Mouse (Mus musculus) intestine, embryonic 14.5 days (tissue): ENCODE results near the gene Parp14. TPM values are rescaled to one million over a fixed set of nuclear protein-coding genes. Genes with fewer than 3 reads are reported as not detected.

Source experiments
- ATAC-seq: fragments of 200-750 bp; cut with Nextera tagmentation; replicated peaks from 2 replicates; pipeline ENCODE4 v1.8.0; 2017; ENCODE audit warnings: low read depth, moderate number of reproducible peaks, moderate TSS enrichment, moderate library complexity; ENCODE audit not compliant: low FRiP score, low TSS enrichment
- DNase-seq: peaks from one replicate; pipeline ENCODE4 v3.0.0-alpha.2; 2018; ENCODE audit warnings: low spot score
- H3K27ac ChIP-seq: fragments of 300-500 bp; sonication (generic); 2 replicates; pipeline ENCODE4 v1.5.1; 2014; ENCODE audit warnings: low read depth, mild to moderate bottlenecking, control low read depth
- H3K27me3 ChIP-seq: fragments of 300-500 bp; sonication (generic); replicated peaks from 2 replicates; pipeline ENCODE4 v1.6.1; 2014; ENCODE audit warnings: low read length, control low read depth; ENCODE audit not compliant: control insufficient read depth, insufficient read depth
- H3K36me3 ChIP-seq: fragments of 300-500 bp; sonication (generic); 2 replicates; pipeline ENCODE4 v1.6.1; 2014; ENCODE audit warnings: low read length, control low read depth; ENCODE audit not compliant: control insufficient read depth, insufficient read depth
- H3K4me1 ChIP-seq: fragments of 300-500 bp; sonication (generic); replicated peaks from 2 replicates; pipeline ENCODE4 v1.6.1; 2014; ENCODE audit warnings: low read length, control low read depth, mixed read lengths; ENCODE audit not compliant: control insufficient read depth, insufficient read depth
- H3K4me2 ChIP-seq: fragments of 300-500 bp; sonication (generic); 2 replicates; pipeline ENCODE4 v1.6.1; 2014; ENCODE audit warnings: low read length
- H3K4me3 ChIP-seq: fragments of 300-500 bp; sonication (generic); 2 replicates; pipeline ENCODE4 v1.5.1; 2014; ENCODE audit warnings: low read depth, low read length, control low read depth, mixed read lengths
- H3K9ac ChIP-seq: fragments of 300-500 bp; sonication (generic); 2 replicates; pipeline ENCODE4 v1.6.1; 2014; ENCODE audit warnings: mild to moderate bottlenecking, low read length
- H3K9me3 ChIP-seq: fragments of 300-500 bp; sonication (generic); 2 replicates; pipeline ENCODE4 v1.6.1; 2016; ENCODE audit warnings: low read length, control low read depth; ENCODE audit not compliant: control insufficient read depth
- WGBS: fragments of 180-500 bp; shearing (Covaris S2); extraction: QIAGEN DNeasy Blood & Tissue Kit; methylation state at CpG from one replicate; pipeline ENCODE4 v1.1.7; 2014; 5-methylcytosine and 5-hydroxymethylcytosine counted together
- polyA plus RNA-seq: library from polyadenylated mRNA; unstranded; fragments of >200 nt; fragmentation: Nextera tagmentation; extraction: Ambion mirVana; gene quantifications from 2 replicates; pipeline ENCODE4 v1.2.1, GENCODE M21; 2014

Gene Parp14
- polyA plus RNA-seq, 1 experiment from 2014 or later, result 2.1 TPM

DNA sequence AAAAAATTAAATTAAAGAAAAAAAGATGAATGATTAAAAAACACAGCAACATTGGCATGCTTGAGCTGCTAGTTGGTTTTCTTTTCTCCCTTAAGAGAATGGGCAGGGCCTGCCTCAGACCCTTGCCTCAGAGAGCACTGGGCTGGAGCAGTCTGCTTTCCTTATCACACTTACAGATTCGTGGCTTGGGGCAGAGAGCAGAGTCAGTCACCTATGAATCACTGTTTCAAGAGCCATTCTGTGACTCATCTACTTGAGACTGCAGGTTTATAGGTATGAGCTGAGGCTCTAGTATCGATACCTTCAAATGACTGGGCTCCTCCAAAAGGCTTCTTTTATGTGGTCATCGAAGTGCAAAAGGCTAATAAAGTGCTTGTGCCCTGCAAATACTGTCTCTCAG, 58.2 kb downstream of the Parp14 start:
- ATAC-seq (peak; percentile 61; the same call in 1 of the 2 replicates), DNase-seq (no peak)
- H3K27ac ChIP-seq, result no peak overlapping the region
- WGBS, result 68% methylated on average over 3 of the region's 3 CpGs
- H3K9ac ChIP-seq, result no peak overlapping the region
- no peak overlapping the region for H3K4me2 ChIP-seq
- H3K27me3 ChIP-seq, result no peaks in the 10 kb centered on the region
- H3K4me1 ChIP-seq, result no peaks in the 10 kb centered on the region
- H3K9me3 ChIP-seq, result no peaks in the 10 kb centered on the region
- H3K36me3 ChIP-seq, result 0 out of 2 replicates have a peak, but pooled peaks cover 3% of the 10 kb centered on the region
- no peak overlapping the region for H3K4me3 ChIP-seq

DNA sequence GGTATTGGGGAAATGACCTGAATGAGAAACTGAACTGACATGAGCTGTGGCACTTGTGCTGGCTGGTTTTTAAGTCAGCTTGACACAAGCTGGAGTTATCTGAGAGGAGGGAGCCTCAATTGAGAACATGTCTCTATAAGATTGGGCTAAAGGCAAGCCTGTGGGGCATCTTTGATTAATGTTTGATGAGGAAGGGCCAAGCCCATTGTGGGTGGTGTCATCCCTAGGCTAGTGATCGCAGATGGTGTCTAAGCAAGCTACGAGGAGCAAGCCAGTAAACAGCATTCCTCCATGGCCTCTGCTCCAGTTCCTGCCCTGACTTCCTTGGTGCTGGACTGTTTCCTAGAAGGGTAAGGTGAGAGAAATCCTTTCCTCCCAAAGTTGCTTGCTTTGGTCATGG, 62.5 kb downstream of the Parp14 start:
- DNase-seq (no peak), ATAC-seq (no peak)
- Histone ChIP-seq H3K27ac (no peak overlapping the region), H3K4me2 (no peak overlapping the region), H3K4me1 (no peaks in the 10 kb centered on the region), H3K4me3 (no peak overlapping the region), H3K9ac (no peak overlapping the region), H3K27me3 (no peaks in the 10 kb centered on the region), H3K36me3 (peaks cover 5% of the 10 kb centered on the region; the same call in 1 of the 2 replicates), H3K9me3 (no peaks in the 10 kb centered on the region)
- 91% methylated on average over 2 of the region's 2 CpGs for WGBS

DNA sequence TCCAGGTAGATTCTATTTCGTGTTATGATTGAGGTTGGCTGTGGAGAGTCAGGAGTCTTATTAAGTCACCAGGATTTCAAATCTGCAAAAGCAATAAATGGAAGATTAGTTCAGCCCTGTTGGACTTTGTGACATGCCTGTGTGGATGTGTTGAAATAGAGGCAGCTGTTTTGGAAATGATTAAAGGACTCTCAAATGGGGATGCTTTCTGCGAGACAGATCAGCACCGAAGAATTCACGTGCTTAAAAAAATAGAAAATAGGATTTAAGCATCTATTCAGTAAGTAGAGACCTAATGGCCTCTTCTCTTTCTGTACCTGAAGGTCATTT, 63.7 kb downstream of the Parp14 start:
- H3K4me3 ChIP-seq, result no peak overlapping the region
- H3K27ac ChIP-seq, result no peak overlapping the region
- ATAC-seq, result no peak
- H3K9me3 ChIP-seq, result no peaks in the 10 kb centered on the region
- no peak overlapping the region for H3K4me2 ChIP-seq
- no peaks in the 10 kb centered on the region for H3K27me3 ChIP-seq
- peaks cover 5% of the 10 kb centered on the region; the same call in 1 of the 2 replicates for H3K36me3 ChIP-seq
- DNase-seq, result no peak
- no peak overlapping the region for H3K9ac ChIP-seq
- WGBS, result 75% methylated on average over 4 of the region's 4 CpGs
- no peaks in the 10 kb centered on the region for H3K4me1 ChIP-seq

DNA sequence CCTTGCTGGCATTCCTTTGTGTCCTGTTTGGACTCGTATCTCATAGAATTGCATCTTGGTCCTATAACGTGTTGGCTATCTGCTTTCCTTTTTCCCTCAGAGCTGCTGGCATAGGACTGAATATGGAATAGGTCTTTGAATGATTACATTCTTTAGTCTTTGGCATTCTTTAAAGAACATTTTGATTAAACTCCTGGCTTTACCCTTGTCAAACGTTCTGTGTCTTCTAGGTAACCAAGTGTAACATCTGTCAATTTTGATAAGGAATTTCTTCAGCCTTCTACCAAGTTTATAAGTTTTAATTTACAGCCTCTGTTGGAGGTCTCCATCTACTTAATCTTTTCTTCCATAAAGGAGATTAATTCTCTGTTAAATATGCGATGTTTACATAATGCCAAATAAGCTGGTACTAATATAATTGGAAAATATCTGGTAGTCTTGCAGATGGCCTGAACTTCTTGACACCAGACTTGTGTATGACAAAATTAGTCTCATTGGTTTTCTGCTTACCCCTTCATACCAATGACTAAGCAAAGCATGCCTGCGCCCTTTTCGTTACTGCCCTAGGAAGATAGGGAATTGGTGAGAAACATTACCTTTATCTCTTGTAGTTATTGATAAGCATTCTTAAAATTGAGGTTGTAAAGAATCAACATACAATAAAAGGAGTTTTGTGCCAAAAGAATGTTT, 64.2 kb downstream of the Parp14 start:
- Histone ChIP-seq H3K4me3 (no peak overlapping the region), H3K4me2 (no peak overlapping the region), H3K36me3 (peaks cover 5% of the 10 kb centered on the region), H3K9ac (no peak overlapping the region), H3K9me3 (no peaks in the 10 kb centered on the region), H3K4me1 (no peaks in the 10 kb centered on the region), H3K27ac (no peak overlapping the region), H3K27me3 (no peaks in the 10 kb centered on the region)
- WGBS, result 82% methylated on average over 6 of the region's 6 CpGs
- ATAC-seq, result no peak
- DNase-seq, result no peak

DNA sequence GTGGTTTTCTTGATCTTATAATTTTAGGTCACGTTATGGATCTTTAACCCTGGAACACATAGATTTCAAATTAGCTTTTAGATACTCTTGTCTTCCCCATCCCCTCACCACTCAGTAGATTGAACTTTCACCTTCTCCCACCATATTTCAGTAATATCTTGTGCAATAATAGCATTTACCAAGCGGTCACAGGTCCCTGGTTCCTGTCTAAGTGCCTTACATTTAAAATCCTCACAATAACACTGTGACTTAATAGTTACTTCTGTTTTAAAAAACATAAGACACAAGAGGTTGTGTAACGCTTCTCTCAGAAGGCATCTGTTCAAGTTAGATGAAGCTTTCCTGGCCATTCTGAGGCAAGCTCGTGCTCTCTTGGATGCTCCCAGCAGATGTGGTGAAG, 67.6 kb downstream of the Parp14 start:
- Histone ChIP-seq H3K36me3 (peaks cover 11% of the 10 kb centered on the region), H3K27me3 (no peaks in the 10 kb centered on the region), H3K4me2 (no peak overlapping the region), H3K27ac (no peak overlapping the region), H3K4me3 (no peak overlapping the region), H3K9me3 (0 out of 2 replicates have a peak, but pooled peaks cover 4% of the 10 kb centered on the region), H3K9ac (no peak overlapping the region), H3K4me1 (no peaks in the 10 kb centered on the region)
- DNase-seq (no peak), ATAC-seq (no peak)
- 89% methylated on average over 4 of the region's 4 CpGs for WGBS

DNA sequence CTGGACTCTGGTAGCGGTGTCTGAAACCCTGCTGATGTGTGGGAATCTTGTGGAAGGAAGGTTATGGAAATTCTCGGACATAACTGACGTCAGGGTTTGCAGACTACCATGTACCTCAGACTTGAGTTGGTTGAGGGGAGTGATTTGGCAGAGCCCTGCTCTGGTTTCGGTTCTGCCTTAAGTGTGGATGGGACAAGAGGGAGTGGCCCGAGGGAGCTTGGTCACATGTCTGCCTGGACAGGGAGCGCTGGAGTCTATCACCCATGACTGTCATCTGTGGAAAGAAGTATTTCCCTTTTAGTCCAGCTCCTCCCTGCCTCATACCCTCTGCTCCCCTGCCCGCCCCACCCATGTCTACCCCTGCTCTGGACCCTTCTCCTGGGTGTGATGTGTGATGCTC, 69.2 kb downstream of the Parp14 start:
- Histone ChIP-seq H3K9me3 (0 out of 2 replicates have a peak, but pooled peaks cover 4% of the 10 kb centered on the region), H3K27ac (no peak overlapping the region), H3K36me3 (peaks cover 11% of the 10 kb centered on the region), H3K27me3 (no peaks in the 10 kb centered on the region), H3K9ac (no peak overlapping the region), H3K4me3 (no peak overlapping the region), H3K4me2 (no peak overlapping the region), H3K4me1 (no peaks in the 10 kb centered on the region)
- ATAC-seq (no peak), DNase-seq (peak; percentile 40)
- 78% methylated on average over 7 of the region's 7 CpGs for WGBS

DNA sequence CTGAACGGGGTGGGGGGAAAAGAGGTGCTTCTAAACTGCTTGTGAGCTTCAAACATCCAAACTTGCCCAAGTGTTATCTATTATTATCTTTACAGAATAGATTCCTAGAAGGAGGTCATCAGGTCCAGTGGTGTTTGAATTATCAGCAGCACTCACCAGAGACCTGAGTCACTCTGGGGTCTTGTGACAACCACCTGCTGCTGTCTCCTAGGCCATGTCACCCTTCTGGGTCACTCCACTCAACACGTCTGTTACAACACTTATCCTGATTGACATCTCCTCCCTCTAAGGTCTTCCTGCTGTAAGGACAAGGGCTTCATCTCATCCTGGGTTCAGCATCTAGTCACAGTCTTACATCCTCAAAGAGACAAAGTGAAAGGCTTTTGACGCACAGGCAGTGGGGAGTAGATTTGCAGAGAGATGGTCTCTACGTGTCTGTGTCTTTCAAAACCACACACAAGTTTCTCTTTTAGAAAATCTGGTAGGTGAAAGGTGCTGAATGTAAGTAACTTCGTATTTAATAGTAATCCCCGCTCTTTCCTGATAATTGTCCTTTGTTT, 79.3 kb downstream of the Parp14 start:
- Histone ChIP-seq H3K4me1 (no peaks in the 10 kb centered on the region), H3K36me3 (peaks cover 17% of the 10 kb centered on the region), H3K4me2 (no peak overlapping the region), H3K9ac (no peak overlapping the region), H3K4me3 (no peak overlapping the region), H3K9me3 (no peaks in the 10 kb centered on the region), H3K27me3 (no peaks in the 10 kb centered on the region), H3K27ac (no peak overlapping the region)
- ATAC-seq (no peak), DNase-seq (peak; percentile 44)
- WGBS, result 87% methylated on average over 6 of the region's 6 CpGs

DNA sequence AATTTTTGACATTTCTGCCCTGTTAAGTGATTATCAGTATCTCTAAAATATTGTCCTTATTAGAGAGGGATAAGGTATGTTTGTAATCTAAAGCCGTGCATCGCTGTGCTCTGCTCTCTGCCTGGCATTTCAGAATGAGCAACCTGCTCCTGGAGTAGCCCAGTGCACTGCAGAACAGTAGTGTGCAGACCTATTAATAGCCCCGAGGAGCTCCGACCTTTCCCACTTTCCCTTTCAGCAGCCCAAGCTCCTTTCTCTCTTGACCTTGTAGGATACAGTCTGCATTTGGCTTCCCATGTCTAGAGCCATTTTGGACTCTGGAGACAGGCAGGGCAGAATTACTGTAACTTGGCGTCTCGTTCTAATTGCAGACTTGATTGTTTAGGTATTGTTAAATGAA, 83.0 kb downstream of the Parp14 start:
- no peaks in the 10 kb centered on the region for H3K9me3 ChIP-seq
- H3K4me3 ChIP-seq, result no peak overlapping the region
- no peaks in the 10 kb centered on the region for H3K4me1 ChIP-seq
- H3K4me2 ChIP-seq, result no peak overlapping the region
- H3K27ac ChIP-seq, result no peak overlapping the region
- 90% methylated on average over 6 of the region's 6 CpGs for WGBS
- no peak for ATAC-seq
- H3K36me3 ChIP-seq, result peaks cover 19% of the 10 kb centered on the region
- H3K9ac ChIP-seq, result no peak overlapping the region
- H3K27me3 ChIP-seq, result no peaks in the 10 kb centered on the region
- peak; percentile 46 for DNase-seq
